Mouse (Mus musculus): ENCODE results near the gene Grin1. TPM values are rescaled to one million over a fixed set of nuclear protein-coding genes. Genes with fewer than 3 reads are reported as not detected.

Grin1 gene
- total RNA-seq (2022) = not detected

- DNase-seq (ENCODE audit: low spot score in 2 of 2) = no peak
These were observed at the start of gene Grin1 for GRCm38 (mm10) chr2:25318971-25319773. Grin1 (minus strand) TSS chr2:25319187.

- DNase-seq (ENCODE audit: low spot score in 2 of 2) = peak; percentile 67 to 80
These were observed 46.2 kb upstream of the Grin1 start, which contains the start of gene Uap1l1 for GRCm38 (mm10) chr2:25365091-25365761. Uap1l1 (minus strand) TSS chr2:25365682.

GRCm38 (mm10) chr2:25364761-25365090 lies 45.7 kb upstream of the Grin1 start:
- DNase-seq (ENCODE audit: low spot score in 2 of 2) = no peak

- no peak for DNase-seq (ENCODE audit: low spot score in 2 of 2)
These were observed 45.3 kb upstream of the Grin1 start for GRCm38 (mm10) chr2:25364313-25364712.

- DNase-seq (ENCODE audit: low spot score in 2 of 2) = no peak
These were observed 44.6 kb upstream of the Grin1 start for GRCm38 (mm10) chr2:25363478-25364178.

- DNase-seq (ENCODE audit: low spot score in 2 of 2) = no peak
These were observed 40.9 kb upstream of the Grin1 start for GRCm38 (mm10) chr2:25359848-25360247.

GRCm38 (mm10) chr2:25356208-25357079 lies 37.5 kb upstream of the Grin1 start, which contains the start of gene Dpp7:
Dpp7 (minus strand) TSS chr2:25356359.
- peak; percentile 72 to 74 for DNase-seq (ENCODE audit: low spot score in 2 of 2)

- DNase-seq (ENCODE audit: low spot score in 2 of 2) = no peak
These were observed 36.6 kb upstream of the Grin1 start for GRCm38 (mm10) chr2:25355419-25356066.

GRCm38 (mm10) chr2:25354211-25354610 lies 35.2 kb upstream of the Grin1 start:
- DNase-seq (ENCODE audit: low spot score in 2 of 2) = no peak

- no peak for DNase-seq (ENCODE audit: low spot score in 2 of 2)
These were observed 31.7 kb upstream of the Grin1 start for GRCm38 (mm10) chr2:25350701-25351100.

- DNase-seq (ENCODE audit: low spot score in 2 of 2) = no peak
These were observed 30.5 kb upstream of the Grin1 start for GRCm38 (mm10) chr2:25349499-25349898.

- DNase-seq (ENCODE audit: low spot score in 2 of 2) = no peak
These were observed 29.2 kb upstream of the Grin1 start for GRCm38 (mm10) chr2:25348162-25348561.

GRCm38 (mm10) chr2:25338303-25338702 lies 19.3 kb upstream of the Grin1 start:
- DNase-seq (ENCODE audit: low spot score in 2 of 2) = no peak

- DNase-seq (ENCODE audit: low spot score in 2 of 2) = no peak
These were observed 14.6 kb upstream of the Grin1 start for GRCm38 (mm10) chr2:25333569-25333968.

GRCm38 (mm10) chr2:25332286-25333160 lies 13.5 kb upstream of the Grin1 start, which contains the start of gene Man1b1:
Man1b1 (plus strand) TSS chr2:25332338.
- DNase-seq (ENCODE audit: low spot score in 2 of 2) = peak; percentile 98

- no peak for DNase-seq (ENCODE audit: low spot score in 2 of 2)
These were observed 12.5 kb upstream of the Grin1 start for GRCm38 (mm10) chr2:25331470-25331869.

- DNase-seq (ENCODE audit: low spot score in 2 of 2) = no peak
These were observed 9.5 kb upstream of the Grin1 start for GRCm38 (mm10) chr2:25328440-25328839.

GRCm38 (mm10) chr2:25326036-25326435 lies 7.0 kb upstream of the Grin1 start:
- no peak for DNase-seq (ENCODE audit: low spot score in 2 of 2)

- DNase-seq (ENCODE audit: low spot score in 2 of 2) = no peak
These were observed 1.1 kb upstream of the Grin1 start for GRCm38 (mm10) chr2:25320084-25320483.

Data from gastrocnemius, adult 8-10 months (tissue).